Mouse (Mus musculus) gastrocnemius, adult 2 months (tissue): ENCODE data around the gene Neto2. TPM values are rescaled to one million over a fixed set of nuclear protein-coding genes. Genes with fewer than 3 reads are reported as not detected.
"Not testable (repeated sequence)": the region's sequence is repeated elsewhere in the genome, so short reads cannot be mapped to it uniquely, and the experiment has no call there.

Experiments used
- DNase-seq: peaks from one replicate; pipeline ENCODE4 v3.0.0; 2022
- H3K27ac ChIP-seq: fragments of 200-600 bp; 2 replicates; pipeline ENCODE4 v1.8.1; 2022; ENCODE audit warnings: mild to moderate bottlenecking
- H3K4me3 ChIP-seq: fragments of 200-600 bp; 2 replicates; pipeline ENCODE4 v1.8.1; 2022; ENCODE audit warnings: mild to moderate bottlenecking, moderate library complexity
- CTCF ChIP-seq: fragments of 200-600 bp; IDR thresholded peaks from 2 replicates; pipeline ENCODE4 v1.8.1; 2022; ENCODE audit warnings: antibody characterized with exemption, mild to moderate bottlenecking, moderate library complexity
- intact Hi-C: fragments of 180-260 bp; cut with DNase I; formaldehyde crosslinking; loops from one replicate; pipeline ENCODE4 v1.15.1; 2025
- total RNA-seq, 2 experiments: library from RNA; stranded (reverse); gene quantifications; 2 replicates each; pipeline ENCODE4 v1.2.3; 2021

Gene Neto2
- total RNA-seq, 2 experiments from 2014 or later = 0.86 to 3.8 TPM

GRCm38 (mm10) chr8:85644921-85645665, 55.6 kb downstream of the Neto2 start:
- intact Hi-C loops = no loop called here
- Histone ChIP-seq H3K4me3 (no peak overlapping the region), H3K27ac (peak overlapping the region; percentile 74)
- peak; percentile 61 for DNase-seq
- TF ChIP-seq CTCF = no peak

- intact Hi-C loops = no loop called here
- no peak overlapping the region for H3K4me3 ChIP-seq
- no peak for DNase-seq
- no peak overlapping the region for H3K27ac ChIP-seq
- no peak for TF ChIP-seq CTCF
These were observed 76.3 kb downstream of the Neto2 start for GRCm38 (mm10) chr8:85624450-85624849.

GRCm38 (mm10) chr8:85623246-85623645, 77.5 kb downstream of the Neto2 start:
- no peak overlapping the region for H3K27ac ChIP-seq
- intact Hi-C loops = no loop called here
- DNase-seq = no peak
- TF ChIP-seq CTCF = no peak
- H3K4me3 ChIP-seq = no peak overlapping the region

- DNase-seq = no peak
- Histone ChIP-seq H3K27ac (no peak overlapping the region), H3K4me3 (no peak overlapping the region)
- intact Hi-C loops = no loop called here
- no peak for TF ChIP-seq CTCF
These were observed 81.9 kb downstream of the Neto2 start for GRCm38 (mm10) chr8:85618789-85619188.

- H3K27ac ChIP-seq, intact Hi-C loops, H3K4me3 ChIP-seq, DNase-seq: not testable (repeated sequence)
These were observed 83.6 kb downstream of the Neto2 start for GRCm38 (mm10) chr8:85617125-85617524.

- intact Hi-C loops = no loop called here
- Histone ChIP-seq H3K4me3 (no peak overlapping the region), H3K27ac (no peak overlapping the region)
- DNase-seq = no peak
- TF ChIP-seq CTCF = no peak
These were observed 91.9 kb downstream of the Neto2 start for GRCm38 (mm10) chr8:85608836-85609235.

GRCm38 (mm10) chr8:85607804-85608203, 92.9 kb downstream of the Neto2 start:
- DNase-seq = no peak
- Histone ChIP-seq H3K4me3 (no peak overlapping the region), H3K27ac (no peak overlapping the region)
- intact Hi-C loops = no loop called here
- no peak for TF ChIP-seq CTCF

- intact Hi-C loops = no loop called here
These were observed 93.8 kb downstream of the Neto2 start for GRCm38 (mm10) chr8:85606974-85607373.

GRCm38 (mm10) chr8:85606561-85606960, 94.2 kb downstream of the Neto2 start:
- DNase-seq = no peak
- H3K4me3 ChIP-seq = no peak overlapping the region
- intact Hi-C loops = no loop called here
- no peak overlapping the region for H3K27ac ChIP-seq
- TF ChIP-seq CTCF = no peak

More at GRCm38 (mm10) chr8:85606974-85607373, 93.8 kb downstream of the Neto2 start:
- H3K4me3 ChIP-seq = no peak overlapping the region
- no peak for DNase-seq
- H3K27ac ChIP-seq = no peak overlapping the region
- no peak for TF ChIP-seq CTCF

- TF ChIP-seq CTCF = no peak
- intact Hi-C loops = loop anchor here (5.0 kb wide), 1 partner anchor 147 kb away; no protein-coding TSS in a partner anchor
- Histone ChIP-seq H3K27ac (no peak overlapping the region), H3K4me3 (no peak overlapping the region)
- no peak for DNase-seq
These were observed 96.5 kb downstream of the Neto2 start for GRCm38 (mm10) chr8:85604201-85604600.

- TF ChIP-seq CTCF = peak; percentile 66
- DNase-seq = peak; percentile 56
- intact Hi-C loops = loop anchor here (1.0 to 5.0 kb wide), 2 partner anchors 62 to 146 kb away; no protein-coding TSS in a partner anchor
- Histone ChIP-seq H3K27ac (no peak overlapping the region), H3K4me3 (no peak overlapping the region)
These were observed 97.4 kb downstream of the Neto2 start for GRCm38 (mm10) chr8:85603203-85603895.

GRCm38 (mm10) chr8:85602737-85603136, 98.0 kb downstream of the Neto2 start:
- DNase-seq = no peak
- intact Hi-C loops = loop anchor here (1.0 to 5.0 kb wide), 2 partner anchors 63 to 145 kb away; no protein-coding TSS in a partner anchor
- Histone ChIP-seq H3K4me3 (no peak overlapping the region), H3K27ac (no peak overlapping the region)
- no peak for TF ChIP-seq CTCF

- H3K4me3 ChIP-seq = no peak overlapping the region
- no peak for TF ChIP-seq CTCF
- no peak for DNase-seq
- no peak overlapping the region for H3K27ac ChIP-seq
- intact Hi-C loops = loop anchor here (5.0 kb wide), 1 partner anchor 144 kb away; no protein-coding TSS in a partner anchor
These were observed 99.0 kb downstream of the Neto2 start for GRCm38 (mm10) chr8:85601741-85602140.
